Mouse (Mus musculus) hindbrain, embryonic 13.5 days (tissue): ENCODE measurements at regions not wholly inside any gene's neighbourhood (a gene's known extent, or its start where the extent isn't known, plus 50 kb on each side); places are given as distances from the start of the nearest gene placed in this dataset.

Experiments used
- ATAC-seq: fragments of 200-750 bp; cut with Nextera tagmentation; 2 replicates; pipeline ENCODE4 v1.8.0; 2017; ENCODE audit warnings: moderate TSS enrichment; ENCODE audit not compliant: low FRiP score
- H3K27ac ChIP-seq: fragments of 300-500 bp; sonication (generic); 2 replicates; pipeline ENCODE4 v1.5.1; 2015; ENCODE audit warnings: inconsistent platforms, mild to moderate bottlenecking, moderate library complexity
- H3K27me3 ChIP-seq: fragments of 300-500 bp; sonication (generic); 2 replicates; pipeline ENCODE4 v1.6.1; 2015; ENCODE audit warnings: mild to moderate bottlenecking, inconsistent platforms
- H3K36me3 ChIP-seq: fragments of 300-500 bp; sonication (generic); 2 replicates; pipeline ENCODE4 v1.6.1; 2015; ENCODE audit warnings: mild to moderate bottlenecking, inconsistent platforms
- H3K4me1 ChIP-seq: fragments of 300-500 bp; sonication (generic); replicated peaks from 2 replicates; pipeline ENCODE4 v1.6.1; 2015; ENCODE audit warnings: inconsistent platforms
- H3K4me2 ChIP-seq: fragments of 300-500 bp; sonication (generic); 2 replicates; pipeline ENCODE4 v1.6.1; 2015; ENCODE audit warnings: inconsistent platforms, mild to moderate bottlenecking, moderate library complexity
- H3K4me3 ChIP-seq: fragments of 300-500 bp; sonication (generic); 2 replicates; pipeline ENCODE4 v1.5.1; 2015; ENCODE audit warnings: mild to moderate bottlenecking, inconsistent platforms
- H3K9ac ChIP-seq: fragments of 300-500 bp; sonication (generic); 2 replicates; pipeline ENCODE4 v1.6.1; 2015; ENCODE audit warnings: mild to moderate bottlenecking, inconsistent platforms
- H3K9me3 ChIP-seq: fragments of 300-500 bp; sonication (generic); 2 replicates; pipeline ENCODE4 v1.6.1; 2016; ENCODE audit warnings: inconsistent platforms
- WGBS: fragments of 180-500 bp; shearing (Covaris S2); methylation state at CpG from one replicate; pipeline ENCODE4 v1.1.7; 2015; 5-methylcytosine and 5-hydroxymethylcytosine counted together

DNA sequence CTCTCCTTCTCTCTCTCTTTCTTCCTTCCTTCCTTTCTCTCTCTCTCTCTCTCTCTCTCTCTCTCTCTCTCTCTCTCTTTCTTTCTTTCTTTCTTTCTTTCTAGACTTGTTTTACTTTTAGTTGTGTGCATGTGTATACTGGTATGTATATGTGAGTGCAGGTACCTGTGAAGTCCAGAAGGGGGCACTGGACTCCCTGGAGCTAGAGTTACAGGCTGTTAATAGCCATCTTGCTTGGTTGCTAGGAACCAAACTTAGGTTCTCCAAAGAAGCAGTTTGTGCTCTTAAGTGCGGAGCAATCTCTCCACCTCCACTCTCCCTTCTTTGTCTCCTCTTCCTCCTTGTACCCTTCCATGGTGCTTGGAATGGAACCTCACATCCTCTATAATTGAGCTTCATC is 77.2 kb downstream of the Gm10604 start:
- 100% methylated on average over 1 of the region's 1 CpGs for WGBS
- H3K27ac ChIP-seq, result no peak overlapping the region
- H3K9me3 ChIP-seq, result no peaks in the 10 kb centered on the region
- H3K4me2 ChIP-seq, result no peak overlapping the region
- no peak overlapping the region for H3K4me3 ChIP-seq
- H3K9ac ChIP-seq, result no peak overlapping the region
- no peaks in the 10 kb centered on the region for H3K36me3 ChIP-seq
- H3K4me1 ChIP-seq, result peaks cover 6% of the 10 kb centered on the region; the same call in 1 of the 2 replicates
- ATAC-seq, result no peak
- no peaks in the 10 kb centered on the region for H3K27me3 ChIP-seq

DNA sequence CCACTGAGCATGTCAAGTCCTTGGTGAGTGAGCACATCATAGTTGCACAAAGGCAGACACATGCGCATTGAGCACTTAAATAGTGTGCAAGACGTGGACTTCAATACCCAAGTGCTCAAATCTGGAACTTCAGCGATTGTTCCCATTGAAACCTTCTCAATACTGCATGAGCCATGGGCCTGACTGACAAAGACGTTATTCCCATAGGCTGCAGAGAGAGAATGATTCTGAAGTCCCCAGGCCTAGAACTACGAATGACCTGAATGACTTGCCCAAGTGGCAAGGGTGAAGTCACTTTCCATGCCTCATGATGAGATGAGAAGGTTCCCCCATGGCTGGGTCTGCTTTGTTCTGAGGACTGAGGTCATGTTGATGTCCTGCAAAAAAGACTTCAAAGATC is 77.7 kb downstream of the Gm10604 start:
- Histone ChIP-seq H3K36me3 (no peaks in the 10 kb centered on the region), H3K4me2 (no peak overlapping the region), H3K9ac (no peak overlapping the region), H3K27me3 (no peaks in the 10 kb centered on the region), H3K9me3 (no peaks in the 10 kb centered on the region), H3K27ac (no peak overlapping the region), H3K4me3 (no peak overlapping the region), H3K4me1 (peaks cover 6% of the 10 kb centered on the region; the same call in 1 of the 2 replicates)
- no peak for ATAC-seq
- 81% methylated on average over 5 of the region's 5 CpGs for WGBS

DNA sequence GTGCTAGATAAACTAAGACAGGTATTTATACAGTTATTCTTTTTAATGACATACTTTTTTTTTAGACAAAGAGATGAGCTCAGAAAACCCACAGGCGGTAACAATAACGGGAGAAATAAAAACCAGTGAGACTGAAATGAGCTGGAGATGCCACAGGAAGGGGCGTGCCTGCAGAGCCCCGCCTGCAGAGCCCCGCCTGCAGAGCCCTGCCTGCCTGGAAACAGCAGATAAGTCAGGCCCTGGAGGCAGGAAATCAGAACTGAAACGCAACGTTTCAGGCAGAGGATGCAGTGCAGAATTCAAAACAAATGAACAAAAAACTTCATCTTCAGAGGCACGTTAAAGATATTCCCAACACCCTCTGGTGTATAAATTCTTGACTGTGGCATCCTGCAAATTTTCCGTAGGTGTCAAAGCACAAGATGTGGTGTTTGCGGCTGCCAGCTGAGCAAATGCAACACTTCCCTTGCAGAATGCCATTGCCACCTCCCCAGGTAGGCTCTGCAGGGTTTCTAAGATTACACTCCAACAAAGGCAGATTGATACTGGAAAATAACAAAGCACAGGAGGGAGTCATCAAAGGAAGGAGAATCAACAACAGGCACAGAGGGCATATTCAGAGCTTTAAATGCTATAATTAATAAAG is 81.0 kb downstream of the Gm10604 start:
- H3K4me3 ChIP-seq, result no peak overlapping the region
- H3K27me3 ChIP-seq, result no peaks in the 10 kb centered on the region
- 0 out of 2 replicates have a peak overlapping the region, but pooled peaks have one; percentile 8 for H3K27ac ChIP-seq
- H3K4me2 ChIP-seq, result peak overlapping the region; percentile 25; the same call in 1 of the 2 replicates
- H3K9me3 ChIP-seq, result no peaks in the 10 kb centered on the region
- 15% methylated on average over 10 of the region's 10 CpGs for WGBS
- H3K9ac ChIP-seq, result no peak overlapping the region
- H3K4me1 ChIP-seq, result peaks cover 6% of the 10 kb centered on the region; the same call in 1 of the 2 replicates
- peak; percentile 68; the same call in 1 of the 2 replicates for ATAC-seq
- H3K36me3 ChIP-seq, result no peaks in the 10 kb centered on the region

DNA sequence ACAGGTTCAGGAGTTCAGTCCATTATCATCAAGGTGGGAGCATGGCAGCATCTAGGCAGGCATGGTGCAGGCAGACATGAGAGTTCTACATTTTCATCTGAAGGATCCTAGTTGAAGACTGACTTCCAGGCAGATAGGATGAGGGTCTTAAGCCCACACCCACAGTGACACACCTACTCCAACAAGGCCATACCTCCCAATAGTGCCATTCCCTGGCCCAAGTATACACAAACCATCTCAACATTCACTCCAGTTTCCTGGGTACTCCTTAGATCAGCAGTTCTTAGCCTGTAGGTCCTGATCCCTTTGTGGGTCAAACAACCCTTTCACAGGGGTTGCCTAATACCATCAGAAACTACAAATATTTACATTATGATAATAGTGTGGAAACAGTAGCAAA is 83.8 kb downstream of the Gm10604 start:
- no peak for ATAC-seq

DNA sequence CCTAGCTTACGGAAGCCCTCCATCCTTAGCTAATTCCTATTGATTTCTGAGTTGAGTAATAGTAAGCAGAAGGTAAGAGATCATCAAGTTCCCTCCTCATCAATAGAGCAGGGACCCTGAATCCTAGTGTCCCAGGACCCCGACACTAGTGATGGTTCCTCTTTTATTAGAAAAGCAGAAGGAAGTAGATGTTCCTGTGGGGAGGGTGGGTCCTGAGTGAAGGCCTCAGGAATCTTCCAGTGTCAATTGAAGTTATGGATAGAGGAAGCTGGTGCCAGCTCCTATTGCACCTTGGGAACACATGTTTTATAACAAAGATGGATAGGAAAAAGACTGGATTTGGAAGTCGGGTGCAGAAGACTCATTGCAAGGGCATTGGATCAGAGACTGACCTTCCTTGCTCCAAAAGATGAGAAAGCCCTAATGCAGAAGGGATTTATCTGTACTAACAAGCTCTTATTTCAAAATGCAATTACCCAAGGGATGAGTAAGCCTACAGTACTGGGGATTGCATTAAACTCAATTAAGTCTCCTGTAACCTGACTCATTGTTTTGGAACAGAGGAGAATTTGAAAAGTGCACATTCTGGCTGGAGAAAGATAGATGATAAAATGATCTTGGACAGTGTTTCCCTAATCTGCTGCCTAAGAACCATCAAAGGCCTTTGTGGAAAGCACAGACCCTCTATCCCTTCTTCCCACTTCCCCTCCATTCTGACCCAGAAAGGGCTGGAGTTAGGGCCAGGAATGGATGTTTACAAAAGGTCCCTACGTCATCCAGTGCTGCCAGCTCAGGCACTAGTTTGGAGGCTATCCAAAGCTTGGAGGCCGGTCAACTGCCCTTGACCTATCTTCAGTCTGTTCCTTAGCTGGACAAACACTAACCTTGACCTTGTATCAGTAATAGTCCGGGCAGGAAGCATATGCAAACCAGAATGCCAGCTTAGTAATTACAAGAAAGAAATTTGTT is 84.9 kb downstream of the Gm10604 start:
- H3K4me1 ChIP-seq, result peaks cover 6% of the 10 kb centered on the region; the same call in 1 of the 2 replicates
- H3K27me3 ChIP-seq, result no peaks in the 10 kb centered on the region
- no peak overlapping the region for H3K27ac ChIP-seq
- no peaks in the 10 kb centered on the region for H3K36me3 ChIP-seq
- H3K4me2 ChIP-seq, result no peak overlapping the region
- H3K9ac ChIP-seq, result no peak overlapping the region
- WGBS, result 88% methylated on average over 6 of the region's 6 CpGs
- no peak overlapping the region for H3K4me3 ChIP-seq
- no peak for ATAC-seq
- H3K9me3 ChIP-seq, result no peaks in the 10 kb centered on the region

More for the DNA sequence above, 83.8 kb downstream of the Gm10604 start:
- Histone ChIP-seq H3K4me2 (no peak overlapping the region), H3K27ac (no peak overlapping the region), H3K27me3 (no peaks in the 10 kb centered on the region), H3K36me3 (no peaks in the 10 kb centered on the region), H3K9ac (no peak overlapping the region), H3K4me3 (no peak overlapping the region), H3K4me1 (peaks cover 6% of the 10 kb centered on the region; the same call in 1 of the 2 replicates), H3K9me3 (no peaks in the 10 kb centered on the region)

DNA sequence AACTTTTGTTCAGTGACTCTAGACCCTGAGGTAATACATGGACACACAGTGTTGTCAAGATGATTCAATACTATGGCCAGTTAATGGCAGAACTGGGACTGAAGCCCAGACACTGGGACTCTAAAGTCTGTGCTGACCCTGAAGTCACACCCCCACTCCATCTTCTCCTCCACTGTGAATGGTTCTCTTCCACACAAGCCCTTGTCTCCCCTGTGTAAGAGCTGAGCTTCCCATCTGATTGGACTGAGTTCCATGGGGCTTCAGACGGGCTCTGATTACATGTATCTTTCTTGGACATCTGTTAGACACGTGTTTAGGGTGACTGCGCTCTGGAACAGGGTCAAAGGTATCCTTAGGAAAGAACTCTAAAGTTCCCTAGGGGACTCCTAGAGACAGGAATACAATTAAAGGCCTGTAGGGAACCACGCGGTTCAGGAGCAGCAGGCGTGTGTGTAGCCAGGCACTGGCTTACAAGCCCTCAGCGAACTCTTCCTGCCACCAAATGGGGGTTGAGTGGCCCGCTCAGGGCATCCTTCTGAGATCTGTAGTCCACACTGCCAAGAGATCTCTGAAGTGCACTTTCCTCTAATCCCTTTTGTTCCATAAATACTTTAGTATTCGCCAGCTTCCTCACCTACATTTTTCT is 87.4 kb downstream of the Gm10604 start:
- no peaks in the 10 kb centered on the region for H3K9me3 ChIP-seq
- H3K4me1 ChIP-seq, result no peaks in the 10 kb centered on the region
- H3K4me3 ChIP-seq, result no peak overlapping the region
- H3K27ac ChIP-seq, result no peak overlapping the region
- H3K27me3 ChIP-seq, result no peaks in the 10 kb centered on the region
- H3K4me2 ChIP-seq, result no peak overlapping the region
- WGBS, result 64% methylated on average over 9 of the region's 9 CpGs
- H3K36me3 ChIP-seq, result no peaks in the 10 kb centered on the region
- peak; percentile 39; the same call in 1 of the 2 replicates for ATAC-seq
- H3K9ac ChIP-seq, result no peak overlapping the region

DNA sequence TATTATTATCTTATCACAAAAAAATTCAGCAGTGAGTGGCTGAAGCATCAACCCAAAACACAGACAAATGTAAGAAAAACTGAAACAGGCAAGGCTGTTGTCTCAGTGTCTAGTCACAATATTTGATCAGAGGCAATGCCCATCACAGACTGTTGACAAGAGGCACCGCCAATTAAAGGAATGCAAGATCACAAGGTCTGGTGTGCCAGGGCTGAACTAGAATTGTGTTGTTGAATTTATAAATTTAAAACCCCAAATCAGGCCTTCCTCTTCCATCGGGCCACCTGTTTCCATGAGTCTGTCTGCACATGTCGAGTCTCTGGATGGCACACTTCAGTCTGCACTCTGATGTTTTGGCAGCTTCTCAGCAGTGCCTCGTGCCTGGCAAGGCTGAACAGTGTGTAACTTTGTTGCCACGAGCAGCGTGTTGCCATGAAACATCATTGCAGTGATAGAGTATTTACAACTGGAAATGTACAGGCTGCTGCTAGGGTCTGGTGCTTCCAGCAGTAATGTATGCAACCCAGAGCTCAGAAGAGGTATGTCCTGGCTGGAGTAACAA is 91.9 kb downstream of the Gm10604 start:
- no peak overlapping the region for H3K9ac ChIP-seq
- no peaks in the 10 kb centered on the region for H3K9me3 ChIP-seq
- no peak overlapping the region for H3K27ac ChIP-seq
- H3K36me3 ChIP-seq, result no peaks in the 10 kb centered on the region
- peaks cover 5% of the 10 kb centered on the region for H3K4me1 ChIP-seq
- H3K4me3 ChIP-seq, result no peak overlapping the region
- 77% methylated on average over 6 of the region's 6 CpGs for WGBS
- no peak for ATAC-seq
- no peaks in the 10 kb centered on the region for H3K27me3 ChIP-seq
- H3K4me2 ChIP-seq, result no peak overlapping the region

DNA sequence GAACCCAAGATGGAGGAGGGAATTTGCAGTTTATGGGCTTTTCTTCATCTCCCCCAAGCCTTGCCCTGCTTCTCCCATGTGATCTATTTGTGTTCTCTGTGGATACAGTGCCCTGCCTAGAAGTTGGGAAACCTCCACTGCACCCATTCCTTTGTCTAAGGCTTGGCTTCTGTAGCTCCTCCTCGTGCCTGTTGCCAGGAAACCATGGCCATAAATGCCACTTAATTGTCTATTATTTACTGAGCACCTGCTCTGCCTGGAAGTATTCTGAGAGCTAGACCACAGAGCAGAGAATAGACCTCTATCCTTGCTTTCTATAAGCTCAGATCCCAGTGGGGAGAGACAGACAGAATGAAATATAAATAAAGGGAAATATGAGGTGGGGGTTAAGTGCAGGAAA is 93.7 kb downstream of the Gm10604 start:
- H3K27me3 ChIP-seq, result no peaks in the 10 kb centered on the region
- peaks cover 5% of the 10 kb centered on the region for H3K4me1 ChIP-seq
- H3K4me2 ChIP-seq, result no peak overlapping the region
- H3K9me3 ChIP-seq, result no peaks in the 10 kb centered on the region
- no peak overlapping the region for H3K27ac ChIP-seq
- no peak overlapping the region for H3K9ac ChIP-seq
- H3K4me3 ChIP-seq, result no peak overlapping the region
- 6% methylated on average over 1 of the region's 1 CpGs for WGBS
- H3K36me3 ChIP-seq, result no peaks in the 10 kb centered on the region
- ATAC-seq, result peak; percentile 68; the same call in 1 of the 2 replicates

DNA sequence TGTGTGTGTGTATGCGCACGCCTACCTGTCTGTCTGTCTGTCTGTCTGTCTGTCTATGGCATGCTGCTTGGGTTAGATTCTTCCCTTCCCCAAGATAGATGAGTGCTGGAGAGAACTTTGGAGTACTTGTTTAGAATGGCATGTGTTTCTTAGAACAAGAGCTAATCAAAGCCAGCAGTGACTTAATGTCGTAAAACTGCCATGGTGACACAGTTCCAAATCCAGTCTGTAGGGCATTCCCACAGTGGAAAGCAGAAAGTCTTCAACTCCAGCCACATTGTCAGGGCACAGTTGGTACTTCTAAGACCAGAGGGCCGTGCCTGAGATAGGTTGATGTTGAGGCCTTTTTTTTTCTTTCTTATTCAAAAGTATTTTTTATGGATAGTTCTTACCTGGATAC is 95.6 kb downstream of the Gm10604 start:
- H3K4me3 ChIP-seq, result no peak overlapping the region
- H3K27me3 ChIP-seq, result no peaks in the 10 kb centered on the region
- no peak overlapping the region for H3K27ac ChIP-seq
- no peaks in the 10 kb centered on the region for H3K36me3 ChIP-seq
- H3K4me1 ChIP-seq, result peaks cover 5% of the 10 kb centered on the region
- H3K9ac ChIP-seq, result no peak overlapping the region
- no peak for ATAC-seq
- 96% methylated on average over 4 of the region's 4 CpGs for whole genome bisulfite sequencing
- no peak overlapping the region for H3K4me2 ChIP-seq
- H3K9me3 ChIP-seq, result no peaks in the 10 kb centered on the region

DNA sequence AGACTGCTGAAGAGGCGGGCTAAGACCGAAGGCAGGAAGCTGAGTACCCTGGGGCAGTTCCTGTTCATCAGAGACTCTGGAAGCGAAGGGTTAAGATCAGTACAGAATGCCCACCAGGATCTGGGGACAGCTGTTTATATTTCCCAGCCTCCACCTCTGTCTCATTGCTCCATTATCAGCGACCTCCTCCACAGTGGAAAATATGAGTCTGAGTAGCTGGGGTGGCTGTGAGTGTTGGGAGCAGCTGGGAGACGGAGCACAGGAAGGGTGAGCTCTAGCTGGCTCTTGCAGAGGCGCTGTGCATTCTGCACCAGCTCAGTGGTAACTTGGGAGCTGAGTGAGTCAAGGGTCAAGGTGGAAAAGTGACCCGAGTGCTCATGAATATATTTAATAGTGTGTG is 96.2 kb downstream of the Gm10604 start:
- Histone ChIP-seq H3K9me3 (no peaks in the 10 kb centered on the region), H3K27ac (no peak overlapping the region), H3K4me3 (no peak overlapping the region), H3K4me1 (peaks cover 5% of the 10 kb centered on the region), H3K4me2 (no peak overlapping the region), H3K9ac (no peak overlapping the region), H3K27me3 (no peaks in the 10 kb centered on the region), H3K36me3 (no peaks in the 10 kb centered on the region)
- WGBS, result 71% methylated on average over 7 of the region's 7 CpGs
- no peak for ATAC-seq

DNA sequence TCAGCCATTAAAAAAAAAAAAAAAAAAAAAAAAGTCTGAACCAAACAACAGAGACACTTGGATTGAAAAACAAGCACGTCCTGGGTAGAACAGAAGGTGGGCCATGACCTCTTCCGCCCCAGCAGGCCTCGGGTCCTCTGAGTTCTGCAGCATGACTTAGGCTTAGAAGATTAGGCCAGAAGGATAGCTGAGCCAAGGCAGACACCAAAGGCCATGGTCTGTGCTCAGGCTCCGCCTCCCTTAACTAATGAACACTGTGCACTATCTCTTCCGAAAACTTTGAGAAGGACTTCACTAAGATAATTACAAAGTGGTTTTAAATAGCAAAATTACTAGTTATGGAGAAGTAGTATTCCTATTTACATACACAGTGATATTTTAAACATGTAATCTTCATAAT is 97.8 kb downstream of the Gm10604 start:
- H3K4me3 ChIP-seq, result no peak overlapping the region
- ATAC-seq, result no peak
- H3K27me3 ChIP-seq, result no peaks in the 10 kb centered on the region
- H3K4me1 ChIP-seq, result peaks cover 5% of the 10 kb centered on the region
- no peaks in the 10 kb centered on the region for H3K9me3 ChIP-seq
- H3K4me2 ChIP-seq, result no peak overlapping the region
- WGBS, result 66% methylated on average over 5 of the region's 5 CpGs
- H3K36me3 ChIP-seq, result no peaks in the 10 kb centered on the region
- no peak overlapping the region for H3K9ac ChIP-seq
- no peak overlapping the region for H3K27ac ChIP-seq

DNA sequence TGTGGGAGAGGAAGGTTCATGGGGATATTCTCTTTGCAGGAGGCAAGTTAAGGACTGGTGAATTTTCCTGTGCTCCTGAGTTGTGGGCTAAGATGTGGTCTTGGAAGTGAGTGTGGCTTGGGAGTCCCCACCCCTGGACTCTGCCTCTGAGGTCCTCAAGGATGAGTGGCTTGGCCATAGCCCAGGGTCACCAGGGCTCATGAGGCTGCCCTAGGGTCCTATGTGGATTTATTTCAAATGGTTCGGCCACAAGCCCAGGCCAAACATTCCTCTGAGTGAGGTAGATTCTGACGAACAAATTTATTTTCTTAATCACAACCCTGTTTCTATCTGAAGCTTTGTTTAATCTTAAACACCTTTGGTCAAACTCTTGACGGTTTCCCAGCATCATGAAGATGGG is 98.4 kb downstream of the Gm10604 start:
- no peak overlapping the region for H3K4me3 ChIP-seq
- peaks cover 5% of the 10 kb centered on the region for H3K4me1 ChIP-seq
- H3K9me3 ChIP-seq, result no peaks in the 10 kb centered on the region
- no peaks in the 10 kb centered on the region for H3K36me3 ChIP-seq
- 83% methylated on average over 3 of the region's 3 CpGs for WGBS
- H3K9ac ChIP-seq, result no peak overlapping the region
- no peak overlapping the region for H3K27ac ChIP-seq
- no peak overlapping the region for H3K4me2 ChIP-seq
- no peaks in the 10 kb centered on the region for H3K27me3 ChIP-seq
- ATAC-seq, result no peak
